Mouse (Mus musculus) hindbrain, embryonic 14.5 days (tissue): ENCODE data around the gene Vwa3b. TPM values are rescaled to one million over a fixed set of nuclear protein-coding genes. Genes with fewer than 3 reads are reported as not detected.
"Not testable (repeated sequence)": the region's sequence is repeated elsewhere in the genome, so short reads cannot be mapped to it uniquely, and the experiment has no call there.

Source experiments
- ATAC-seq: fragments of 200-750 bp; cut with Nextera tagmentation; 2 replicates; pipeline ENCODE4 v1.8.0; 2017; ENCODE audit warnings: moderate number of reproducible peaks, mild to moderate bottlenecking, moderate TSS enrichment, moderate library complexity; ENCODE audit not compliant: low FRiP score
- DNase-seq: peaks from one replicate; pipeline ENCODE4 v3.0.0-alpha.2; 2015; ENCODE audit warnings: low spot score
- H3K27ac ChIP-seq: fragments of 300-500 bp; sonication (generic); 2 replicates; pipeline ENCODE4 v1.5.1; 2014; ENCODE audit warnings: mild to moderate bottlenecking, moderate library complexity
- H3K27me3 ChIP-seq: fragments of 300-500 bp; sonication (generic); 2 replicates; pipeline ENCODE4 v1.6.1; 2014; ENCODE audit warnings: mild to moderate bottlenecking, low read length, mixed read lengths; ENCODE audit not compliant: control insufficient read depth, insufficient read depth
- H3K36me3 ChIP-seq: fragments of 300-500 bp; sonication (generic); replicated peaks from 2 replicates; pipeline ENCODE4 v1.6.1; 2014; ENCODE audit not compliant: control insufficient read depth, insufficient read depth
- H3K4me1 ChIP-seq: fragments of 300-500 bp; sonication (generic); replicated peaks from 2 replicates; pipeline ENCODE4 v1.6.1; 2014; ENCODE audit warnings: antibody characterized with exemption, low read length, mixed read lengths; ENCODE audit not compliant: control insufficient read depth, insufficient read depth
- H3K4me2 ChIP-seq: fragments of 300-500 bp; sonication (generic); replicated peaks from 2 replicates; pipeline ENCODE4 v1.6.1; 2014; ENCODE audit warnings: mild to moderate bottlenecking, moderate library complexity
- H3K4me3 ChIP-seq: fragments of 300-500 bp; sonication (generic); replicated peaks from 2 replicates; pipeline ENCODE4 v1.5.1; 2014; ENCODE audit warnings: mild to moderate bottlenecking, low read length
- H3K9ac ChIP-seq: fragments of 300-500 bp; sonication (generic); 2 replicates; pipeline ENCODE4 v1.6.1; 2014
- H3K9me3 ChIP-seq: fragments of 300-500 bp; sonication (generic); 2 replicates; pipeline ENCODE4 v1.6.1; 2016; ENCODE audit warnings: low read length; ENCODE audit not compliant: control insufficient read depth
- WGBS: fragments of 180-500 bp; shearing (Covaris S2); extraction: QIAGEN DNeasy Blood & Tissue Kit; methylation state at CpG from one replicate; pipeline ENCODE4 v1.1.7; 2014; 5-methylcytosine and 5-hydroxymethylcytosine counted together
- polyA plus RNA-seq: library from polyadenylated mRNA; unstranded; fragments of >200 nt; fragmentation: Nextera tagmentation; extraction: Ambion mirVana; gene quantifications from 2 replicates; pipeline ENCODE4 v1.2.1, GENCODE M21; 2014

The Vwa3b gene
- polyA plus RNA-seq, 1 experiment from 2014 or later = 2.2 TPM

DNA sequence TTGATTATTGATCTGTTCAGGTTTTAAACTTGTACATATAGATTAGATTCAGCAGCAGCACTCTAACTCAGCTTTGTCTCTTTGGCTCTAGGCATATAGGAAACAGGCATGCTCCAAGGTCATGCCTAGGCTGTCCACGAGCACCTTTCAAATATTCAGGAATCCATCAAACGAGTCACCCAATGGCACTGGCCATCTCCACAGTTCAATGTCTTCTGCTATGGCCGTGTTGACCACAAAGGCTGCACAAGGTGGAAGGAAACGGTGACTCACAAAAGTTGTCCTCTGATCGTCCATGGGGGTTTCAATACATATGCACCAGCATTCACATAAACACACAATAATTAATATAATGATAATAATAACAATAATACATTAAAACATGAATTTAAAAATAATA, 21.4 kb upstream of the Vwa3b start:
- H3K4me1 ChIP-seq = no peaks in the 10 kb centered on the region
- no peaks in the 10 kb centered on the region for H3K9me3 ChIP-seq
- 88% methylated on average over 5 of the region's 5 CpGs for WGBS

GRCm38 (mm10) chr1:37006529-37006928, 19.9 kb upstream of the Vwa3b start:
- H3K9me3 ChIP-seq, H3K4me1 ChIP-seq, H3K27me3 ChIP-seq, H3K36me3 ChIP-seq, H3K4me3 ChIP-seq, H3K27ac ChIP-seq, ATAC-seq, H3K9ac ChIP-seq, DNase-seq, H3K4me2 ChIP-seq: not testable (repeated sequence)
- WGBS = 88% methylated on average over 11 of the region's 11 CpGs

More for the DNA sequence above, 21.4 kb upstream of the Vwa3b start:
- no peaks in the 10 kb centered on the region for H3K36me3 ChIP-seq
- no peak overlapping the region for H3K9ac ChIP-seq
- no peak overlapping the region for H3K4me3 ChIP-seq
- H3K27me3 ChIP-seq = no peaks in the 10 kb centered on the region
- no peak for DNase-seq
- H3K4me2 ChIP-seq = no peak overlapping the region
- ATAC-seq = no peak
- H3K27ac ChIP-seq = no peak overlapping the region

GRCm38 (mm10) chr1:37009880-37010279, 16.5 kb upstream of the Vwa3b start:
- Histone ChIP-seq H3K4me1 (no peaks in the 10 kb centered on the region), H3K27ac (no peak overlapping the region), H3K9ac (no peak overlapping the region), H3K4me2 (no peak overlapping the region), H3K36me3 (no peaks in the 10 kb centered on the region), H3K4me3 (no peak overlapping the region), H3K27me3 (no peaks in the 10 kb centered on the region), H3K9me3 (no peaks in the 10 kb centered on the region)
- ATAC-seq (no peak), DNase-seq (no peak)
- WGBS = 86% methylated on average over 10 of the region's 10 CpGs

- H3K9ac ChIP-seq = no peak overlapping the region
- no peak overlapping the region for H3K4me3 ChIP-seq
- 80% methylated on average over 3 of the region's 3 CpGs for WGBS
- H3K27me3 ChIP-seq = no peaks in the 10 kb centered on the region
- no peaks in the 10 kb centered on the region for H3K36me3 ChIP-seq
- H3K4me2 ChIP-seq = no peak overlapping the region
- ATAC-seq (no peak), DNase-seq (no peak)
- no peaks in the 10 kb centered on the region for H3K9me3 ChIP-seq
- no peak overlapping the region for H3K27ac ChIP-seq
- no peaks in the 10 kb centered on the region for H3K4me1 ChIP-seq
These were observed 14.7 kb upstream of the Vwa3b start for GRCm38 (mm10) chr1:37011626-37012209.

GRCm38 (mm10) chr1:37013006-37013405, 13.4 kb upstream of the Vwa3b start:
- no peak for DNase-seq
- H3K9me3 ChIP-seq = no peaks in the 10 kb centered on the region
- 89% methylated on average over 2 of the region's 2 CpGs for WGBS
- no peaks in the 10 kb centered on the region for H3K4me1 ChIP-seq
- no peak for ATAC-seq
- no peak overlapping the region for H3K4me3 ChIP-seq
- H3K27ac ChIP-seq = no peak overlapping the region
- H3K9ac ChIP-seq = no peak overlapping the region
- H3K4me2 ChIP-seq = no peak overlapping the region
- H3K36me3 ChIP-seq = no peaks in the 10 kb centered on the region
- H3K27me3 ChIP-seq = no peaks in the 10 kb centered on the region

DNA sequence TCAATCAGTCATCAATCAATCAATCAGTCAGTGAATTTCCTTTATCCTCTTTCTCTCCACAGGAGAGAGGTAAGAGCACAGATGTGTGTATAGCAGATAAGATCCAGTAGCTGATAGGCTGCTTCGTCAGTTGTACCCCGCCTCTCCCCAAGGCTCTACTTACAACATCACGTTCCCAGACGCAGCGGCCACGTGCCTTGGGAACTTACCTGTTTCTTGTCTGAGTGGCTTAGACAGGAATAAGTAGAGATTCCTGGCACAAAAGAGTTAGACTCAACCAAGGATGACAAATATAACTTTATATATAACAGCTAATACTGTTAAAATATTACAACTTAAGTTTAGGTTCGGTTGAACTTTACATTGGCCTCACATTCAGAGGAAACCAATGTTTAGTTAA, 12.7 kb upstream of the Vwa3b start:
- ATAC-seq = no peak
- no peak for DNase-seq
- 80% methylated on average over 7 of the region's 7 CpGs for WGBS

GRCm38 (mm10) chr1:37019017-37019416, 7.4 kb upstream of the Vwa3b start:
- H3K4me3 ChIP-seq = no peak overlapping the region
- H3K4me1 ChIP-seq = no peaks in the 10 kb centered on the region
- no peaks in the 10 kb centered on the region for H3K9me3 ChIP-seq
- no peak overlapping the region for H3K9ac ChIP-seq
- H3K27me3 ChIP-seq = no peaks in the 10 kb centered on the region
- no peak overlapping the region for H3K27ac ChIP-seq
- no peaks in the 10 kb centered on the region for H3K36me3 ChIP-seq
- DNase-seq (no peak), ATAC-seq (no peak)
- H3K4me2 ChIP-seq = no peak overlapping the region
- 92% methylated on average over 6 of the region's 6 CpGs for WGBS

More for the DNA sequence above, 12.7 kb upstream of the Vwa3b start:
- no peak overlapping the region for H3K9ac ChIP-seq
- H3K4me2 ChIP-seq = no peak overlapping the region
- no peaks in the 10 kb centered on the region for H3K36me3 ChIP-seq
- H3K4me3 ChIP-seq = no peak overlapping the region
- H3K27ac ChIP-seq = no peak overlapping the region
- no peaks in the 10 kb centered on the region for H3K27me3 ChIP-seq
- no peaks in the 10 kb centered on the region for H3K4me1 ChIP-seq
- H3K9me3 ChIP-seq = no peaks in the 10 kb centered on the region

DNA sequence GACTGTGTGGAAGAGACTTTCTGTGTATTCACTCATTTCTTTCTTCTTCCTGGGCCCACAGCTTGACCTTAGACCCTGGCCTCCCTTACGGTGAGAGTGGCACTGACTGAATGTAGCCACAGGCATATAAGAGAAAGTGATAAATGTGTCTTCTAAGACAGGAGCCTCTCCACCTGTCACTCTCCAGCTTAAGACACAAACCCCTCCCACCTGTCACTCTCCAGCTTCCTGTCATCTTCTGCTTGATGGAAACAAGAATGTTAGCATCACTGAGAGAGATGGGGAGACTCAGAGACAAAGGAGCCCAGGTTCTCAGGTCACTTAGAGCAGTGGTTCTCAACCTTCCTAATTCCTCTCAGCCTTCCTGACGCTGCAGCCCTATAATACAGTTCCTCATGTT, 3.7 kb upstream of the Vwa3b start:
- no peaks in the 10 kb centered on the region for H3K4me1 ChIP-seq
- H3K4me3 ChIP-seq = no peak overlapping the region
- H3K9me3 ChIP-seq = no peaks in the 10 kb centered on the region
- no peak for DNase-seq
- H3K27ac ChIP-seq = no peak overlapping the region
- 66% methylated on average over 2 of the region's 2 CpGs for WGBS
- no peaks in the 10 kb centered on the region for H3K27me3 ChIP-seq
- no peak for ATAC-seq
- H3K4me2 ChIP-seq = no peak overlapping the region
- H3K9ac ChIP-seq = no peak overlapping the region
- H3K36me3 ChIP-seq = no peaks in the 10 kb centered on the region

DNA sequence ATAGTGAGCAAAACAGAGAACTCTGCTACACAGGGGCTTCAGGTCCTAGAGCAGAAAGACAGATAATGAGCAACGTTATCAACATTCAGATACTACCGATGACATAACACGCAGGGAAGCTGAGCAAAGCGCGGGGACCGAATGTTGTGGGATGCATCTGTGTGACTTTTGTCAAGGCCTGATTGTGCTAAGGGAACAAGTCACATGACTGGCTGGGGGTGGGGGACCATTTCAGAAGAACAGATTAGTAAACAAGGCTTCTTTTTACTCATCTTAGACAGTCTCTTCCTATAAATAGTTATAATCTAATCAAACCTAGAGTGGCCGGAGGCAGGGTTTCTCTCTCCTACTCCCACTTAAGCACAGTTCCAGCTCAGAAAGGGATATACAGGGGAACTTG, 1.7 kb upstream of the Vwa3b start:
- no peaks in the 10 kb centered on the region for H3K9me3 ChIP-seq
- H3K27ac ChIP-seq = no peak overlapping the region
- H3K4me2 ChIP-seq = no peak overlapping the region
- H3K4me1 ChIP-seq = peaks cover 7% of the 10 kb centered on the region; the same call in 1 of the 2 replicates
- no peak overlapping the region for H3K9ac ChIP-seq
- H3K4me3 ChIP-seq = no peak overlapping the region
- 94% methylated on average over 7 of the region's 7 CpGs for WGBS
- DNase-seq (no peak), ATAC-seq (no peak)
- no peaks in the 10 kb centered on the region for H3K36me3 ChIP-seq
- H3K27me3 ChIP-seq = no peaks in the 10 kb centered on the region

GRCm38 (mm10) chr1:37025376-37025775, 1.0 kb upstream of the Vwa3b start:
- 94% methylated on average over 1 of the region's 1 CpGs for WGBS
- no peak overlapping the region for H3K4me2 ChIP-seq

More at GRCm38 (mm10) chr1:37025376-37025775, 1.0 kb upstream of the Vwa3b start:
- Histone ChIP-seq H3K9me3 (no peaks in the 10 kb centered on the region), H3K9ac (no peak overlapping the region), H3K27me3 (no peaks in the 10 kb centered on the region), H3K27ac (no peak overlapping the region), H3K4me1 (peaks cover 7% of the 10 kb centered on the region; the same call in 1 of the 2 replicates), H3K4me3 (no peak overlapping the region), H3K36me3 (no peaks in the 10 kb centered on the region)
- no peak for ATAC-seq
- DNase-seq = no peak
